Mouse (Mus musculus) T-cell, adult 66 days (primary cell): ENCODE measurements around the gene Gm10058. TPM values are rescaled to one million over a fixed set of nuclear protein-coding genes. Genes with fewer than 3 reads are reported as not detected.

Experiments used
- total RNA-seq, 2 experiments: library from RNA; stranded (reverse); gene quantifications; 3 replicates in 1 of 2; 4 replicates in 1 of 2; pipeline ENCODE4 v1.2.4; 2023

The Gm10058 gene
- total RNA-seq: not detected

GRCm38 (mm10) chrX:27946785-27947184 lies at the start of gene Gm10058:
TSS of gene Gm10058 (minus strand) at chrX:27946885.

